7 mouse cellular contexts compared by ENCODE assay signal in genomic region chr19:44388475-44389428, GRCm38 (mm10). TPM values are rescaled to one million over a fixed set of nuclear protein-coding genes. Genes with fewer than 3 reads are reported as not detected.
DNase-seq lines count a peak whose midpoint lies in the region; ATAC-seq lines count a peak whose summit lies in the region.

No protein-coding gene starts in this region.

- peak overlapping the region; percentile 71 for H3K9ac ChIP-seq in embryonic facial prominence, embryonic 12.5 days
- H3K9ac ChIP-seq in midbrain, embryonic 12.5 days (replicated peaks) = peak overlapping the region; percentile 62

- peak; percentile 97 for DNase-seq in adrenal gland, postnatal 25 days
- DNase-seq in heart, adult 18-20 months = peak; percentile 97
- peak; percentile 92 for DNase-seq in kidney, adult 18-20 months
- peak; percentile 96 for DNase-seq in limb, embryonic 10.5 days (ENCODE audit: low spot score)
- peak; percentile 94 for DNase-seq in skeletal muscle tissue, adult 2 months (ENCODE audit: low read depth, low spot score)

- peak overlapping the region; percentile 88 for H3K27ac ChIP-seq in embryonic facial prominence, embryonic 12.5 days
- peak overlapping the region; percentile 93 for H3K27ac ChIP-seq in limb, embryonic 10.5 days
- peak overlapping the region; percentile 81 for H3K27ac ChIP-seq in midbrain, embryonic 12.5 days (replicated peaks)

- peaks cover 10% of the 10 kb centered on the region for H3K4me1 ChIP-seq in embryonic facial prominence, embryonic 12.5 days
- peaks cover 29% of the 10 kb centered on the region for H3K4me1 ChIP-seq in limb, embryonic 10.5 days
- H3K4me1 ChIP-seq in midbrain, embryonic 12.5 days = peaks cover 13% of the 10 kb centered on the region

- ATAC-seq in embryonic facial prominence, embryonic 12.5 days (ENCODE audit: insufficient number of reproducible peaks, insufficient read depth, low FRiP score, low TSS enrichment) = peak; percentile 97
- ATAC-seq in midbrain, embryonic 12.5 days (ENCODE audit: low FRiP score, low read depth) = peak; percentile 96

- H3K9me3 ChIP-seq in embryonic facial prominence, embryonic 12.5 days = no peaks in the 10 kb centered on the region
- no peaks in the 10 kb centered on the region for H3K9me3 ChIP-seq in limb, embryonic 10.5 days (replicated peaks)
- no peaks in the 10 kb centered on the region for H3K9me3 ChIP-seq in midbrain, embryonic 12.5 days

- peak overlapping the region; percentile 66 for H3K4me2 ChIP-seq in embryonic facial prominence, embryonic 12.5 days (replicated peaks)
- H3K4me2 ChIP-seq in midbrain, embryonic 12.5 days (replicated peaks) = peak overlapping the region; percentile 70

- WGBS in embryonic facial prominence, embryonic 12.5 days = 4% methylated on average over 41 of the region's 41 CpGs
- WGBS in limb, embryonic 10.5 days = 5% methylated on average over 41 of the region's 41 CpGs
- 7% methylated on average over 41 of the region's 41 CpGs for WGBS in midbrain, embryonic 12.5 days

- H3K27me3 ChIP-seq in embryonic facial prominence, embryonic 12.5 days = no peaks in the 10 kb centered on the region
- H3K27me3 ChIP-seq in limb, embryonic 10.5 days (ENCODE audit: low read depth, poor library complexity, severe bottlenecking) = no peaks in the 10 kb centered on the region
- no peaks in the 10 kb centered on the region for H3K27me3 ChIP-seq in midbrain, embryonic 12.5 days

- peak overlapping the region; percentile 54 for H3K4me3 ChIP-seq in embryonic facial prominence, embryonic 12.5 days
- peak overlapping the region; percentile 67 for H3K4me3 ChIP-seq in limb, embryonic 10.5 days
- peak overlapping the region; percentile 62 for H3K4me3 ChIP-seq in midbrain, embryonic 12.5 days

- no peaks in the 10 kb centered on the region for H3K36me3 ChIP-seq in embryonic facial prominence, embryonic 12.5 days
- H3K36me3 ChIP-seq in limb, embryonic 10.5 days = peaks cover under 1% of the 10 kb centered on the region; the same call in 1 of the 2 replicates
- H3K36me3 ChIP-seq in midbrain, embryonic 12.5 days = no peaks in the 10 kb centered on the region

RNA-seq across cellular contexts. Expression of gene Scd1, which starts 18.9 kb away (rescaled TPM):
- 1,091 and 1,950 TPM in 2 replicates for total RNA-seq in adrenal gland, postnatal 25 days (2021)
- 8.8 and 11.6 TPM in 2 replicates for polyA plus RNA-seq in embryonic facial prominence, embryonic 12.5 days (2016; fragmentation: Nextera tagmentation; extraction: Ambion mirVana)
- total RNA-seq in heart, adult 18-20 months (2021) = 100 to 1,000 TPM in 1 of 2 experiments, 10 to 100 TPM in 1; 30.8 to 212 TPM
- polyA plus RNA-seq in limb, embryonic 10.5 days (2016; fragmentation: Nextera tagmentation; extraction: Ambion mirVana) = 15.9 and 16.6 TPM in 2 replicates
- polyA plus RNA-seq in midbrain, embryonic 12.5 days (2016; fragmentation: Nextera tagmentation; extraction: Ambion mirVana) = 11.1 and 11.9 TPM in 2 replicates

RNA-seq across cellular contexts. Expression of gene Scd4, which starts 55.9 kb away (rescaled TPM):
- 5.5 and 6.4 TPM in 2 replicates for total RNA-seq in adrenal gland, postnatal 25 days (2021)
- 0.09 TPM in 2 replicates for polyA plus RNA-seq in embryonic facial prominence, embryonic 12.5 days (2016; fragmentation: Nextera tagmentation; extraction: Ambion mirVana)
- total RNA-seq in heart, adult 18-20 months (2021) = 1 to 10 TPM; 4.3 to 7.8 TPM
- polyA plus RNA-seq in limb, embryonic 10.5 days (2016; fragmentation: Nextera tagmentation; extraction: Ambion mirVana) = 0.08 and 0.11 TPM in 2 replicates
- 0.10 and 0.11 TPM in 2 replicates for polyA plus RNA-seq in midbrain, embryonic 12.5 days (2016; fragmentation: Nextera tagmentation; extraction: Ambion mirVana)

Comparison
In these comparisons a context has a peak if more than half of its experiments do, and no peak if none do; other contexts are left out.
1. Peak in every context shown above with its lines: DNase-seq, ATAC-seq, H3K4me3 ChIP-seq and H3K27ac ChIP-seq.